Mouse (Mus musculus) hindbrain, embryonic 12.5 days (tissue): ENCODE data around the gene Myo1c. TPM values are rescaled to one million over a fixed set of nuclear protein-coding genes. Genes with fewer than 3 reads are reported as not detected.

Source experiments
- ATAC-seq: fragments of 200-750 bp; cut with Nextera tagmentation; 2 replicates; pipeline ENCODE4 v1.8.0; 2017; ENCODE audit warnings: moderate TSS enrichment; ENCODE audit not compliant: low FRiP score
- H3K27ac ChIP-seq: fragments of 300-500 bp; sonication (generic); 2 replicates; pipeline ENCODE4 v1.5.1; 2016; ENCODE audit warnings: mild to moderate bottlenecking
- H3K27me3 ChIP-seq: fragments of 300-500 bp; sonication (generic); 2 replicates; pipeline ENCODE4 v1.6.1; 2016; ENCODE audit warnings: mild to moderate bottlenecking
- H3K36me3 ChIP-seq: fragments of 300-500 bp; sonication (generic); 2 replicates; pipeline ENCODE4 v1.6.1; 2016; ENCODE audit warnings: mild to moderate bottlenecking
- H3K4me1 ChIP-seq: fragments of 300-500 bp; sonication (generic); 2 replicates; pipeline ENCODE4 v1.6.1; 2016
- H3K4me2 ChIP-seq: fragments of 300-500 bp; sonication (generic); replicated peaks from 2 replicates; pipeline ENCODE4 v1.6.1; 2016; ENCODE audit warnings: mild to moderate bottlenecking
- H3K4me3 ChIP-seq: fragments of 300-500 bp; sonication (generic); 2 replicates; pipeline ENCODE4 v1.5.1; 2016; ENCODE audit warnings: mild to moderate bottlenecking
- H3K9ac ChIP-seq: fragments of 300-500 bp; sonication (generic); 2 replicates; pipeline ENCODE4 v1.6.1; 2016; ENCODE audit warnings: mild to moderate bottlenecking, moderate library complexity
- H3K9me3 ChIP-seq: fragments of 300-500 bp; sonication (generic); replicated peaks from 2 replicates; pipeline ENCODE4 v1.6.1; 2016; ENCODE audit warnings: mild to moderate bottlenecking
- WGBS: fragments of 180-500 bp; shearing (Covaris S2); methylation state at CpG from one replicate; pipeline ENCODE4 v1.1.7; 2016; 5-methylcytosine and 5-hydroxymethylcytosine counted together
- polyA plus RNA-seq: library from polyadenylated mRNA; unstranded; fragments of >200 nt; fragmentation: Nextera tagmentation; extraction: Ambion mirVana; gene quantifications from 2 replicates; pipeline ENCODE4 v1.2.1, GENCODE M21; 2016

Myo1c gene
- polyA plus RNA-seq, 1 experiment from 2014 or later, result 18.7 TPM

- Histone ChIP-seq H3K4me3 (no peak overlapping the region), H3K27me3 (no peaks in the 10 kb centered on the region), H3K4me1 (no peaks in the 10 kb centered on the region), H3K4me2 (no peak overlapping the region), H3K36me3 (peaks cover 68% of the 10 kb centered on the region), H3K9ac (no peak overlapping the region), H3K27ac (no peak overlapping the region), H3K9me3 (no peaks in the 10 kb centered on the region)
- no peak for ATAC-seq
- WGBS, result 96% methylated on average over 2 of the region's 2 CpGs
Observed at GRCm38 (mm10) chr11:75703748-75704147, 53.4 kb downstream of the Myo1c start.

DNA sequence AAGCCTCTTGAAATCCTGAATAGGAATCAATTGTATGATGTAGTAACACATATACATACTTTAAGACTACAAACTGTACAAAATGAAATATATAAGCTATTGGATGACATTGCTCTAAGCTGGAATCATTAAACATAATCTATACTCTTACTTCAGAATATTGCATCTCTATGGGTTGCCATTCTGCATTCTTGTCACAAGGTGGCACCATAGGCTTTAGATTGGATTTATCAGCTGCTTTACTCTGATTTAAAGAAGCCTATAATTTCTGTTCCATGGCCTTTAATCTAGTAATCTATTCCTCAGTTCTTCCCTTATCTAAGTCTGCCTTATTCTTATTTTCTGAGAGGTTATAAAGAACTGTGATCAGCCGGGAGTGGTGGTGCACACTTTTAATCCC is 63.6 kb downstream of the Myo1c start:
- no peak overlapping the region for H3K4me3 ChIP-seq
- H3K27ac ChIP-seq, result no peak overlapping the region
- 87% methylated on average over 1 of the region's 1 CpGs for WGBS
- no peak overlapping the region for H3K9ac ChIP-seq
- H3K4me1 ChIP-seq, result peaks cover 2% of the 10 kb centered on the region; the same call in 1 of the 2 replicates
- no peaks in the 10 kb centered on the region for H3K9me3 ChIP-seq
- H3K27me3 ChIP-seq, result no peaks in the 10 kb centered on the region
- H3K4me2 ChIP-seq, result no peak overlapping the region
- no peak for ATAC-seq
- no peaks in the 10 kb centered on the region for H3K36me3 ChIP-seq

- 0 out of 2 replicates have a peak overlapping the region, but pooled peaks have one; percentile 21 for H3K4me2 ChIP-seq
- H3K4me1 ChIP-seq, result peaks cover 2% of the 10 kb centered on the region; the same call in 1 of the 2 replicates
- no peak overlapping the region for H3K4me3 ChIP-seq
- no peaks in the 10 kb centered on the region for H3K9me3 ChIP-seq
- H3K27ac ChIP-seq, result no peak overlapping the region
- ATAC-seq, result no peak
- no peak overlapping the region for H3K9ac ChIP-seq
- 18% methylated on average over 12 of the region's 12 CpGs for WGBS
- H3K36me3 ChIP-seq, result no peaks in the 10 kb centered on the region
- no peaks in the 10 kb centered on the region for H3K27me3 ChIP-seq
Observed at GRCm38 (mm10) chr11:75715556-75715955, 65.3 kb downstream of the Myo1c start.

GRCm38 (mm10) chr11:75716661-75717325 is 66.5 kb downstream of the Myo1c start:
- H3K9me3 ChIP-seq, result 0 out of 2 replicates have a peak, but pooled peaks cover 6% of the 10 kb centered on the region
- WGBS, result 90% methylated on average over 8 of the region's 8 CpGs
- peaks cover 2% of the 10 kb centered on the region; the same call in 1 of the 2 replicates for H3K4me1 ChIP-seq
- H3K4me2 ChIP-seq, result no peak overlapping the region
- no peaks in the 10 kb centered on the region for H3K27me3 ChIP-seq
- no peak overlapping the region for H3K27ac ChIP-seq
- H3K9ac ChIP-seq, result no peak overlapping the region
- no peaks in the 10 kb centered on the region for H3K36me3 ChIP-seq
- no peak overlapping the region for H3K4me3 ChIP-seq
- no peak for ATAC-seq

DNA sequence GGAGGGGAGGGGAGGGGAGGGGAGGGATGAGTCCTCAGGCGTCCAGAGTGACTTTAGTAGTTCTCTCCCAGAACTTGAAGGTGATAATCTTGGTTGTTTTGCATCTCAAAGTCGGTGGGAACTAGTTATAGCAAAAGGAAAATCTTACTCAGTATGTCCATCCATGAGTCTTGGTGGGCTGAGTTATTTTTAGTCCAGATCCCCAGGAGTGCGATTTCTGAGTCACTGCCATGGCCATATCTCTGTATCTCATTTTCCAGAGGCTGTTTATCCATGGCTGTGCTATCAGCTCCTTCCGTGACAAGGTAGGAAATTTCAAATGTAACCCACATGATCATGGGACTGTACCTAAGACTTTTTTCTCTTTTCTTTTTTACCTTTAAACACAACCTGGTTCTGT is 72.0 kb downstream of the Myo1c start:
- Histone ChIP-seq H3K9me3 (0 out of 2 replicates have a peak, but pooled peaks cover 6% of the 10 kb centered on the region), H3K4me1 (no peaks in the 10 kb centered on the region), H3K4me3 (no peak overlapping the region), H3K9ac (no peak overlapping the region), H3K36me3 (no peaks in the 10 kb centered on the region), H3K4me2 (no peak overlapping the region), H3K27me3 (no peaks in the 10 kb centered on the region), H3K27ac (no peak overlapping the region)
- 57% methylated on average over 4 of the region's 4 CpGs for WGBS
- ATAC-seq, result no peak

Other genes starting within 250 kb of the Myo1c start
- gene Serpinf1, start 227.8 kb upstream of the Myo1c start, polyA plus RNA-seq, result 111 and 121 TPM in 2 replicates
- not detected in 2 replicates for gene Serpinf2, start 210.9 kb upstream of the Myo1c start, polyA plus RNA-seq
- gene Wdr81, start 195.8 kb upstream of the Myo1c start, polyA plus RNA-seq, result 9.3 and 9.6 TPM in 2 replicates
- 11.6 and 13.0 TPM in 2 replicates for gene Tlcd2, start 188.8 kb upstream of the Myo1c start, polyA plus RNA-seq
- gene Prpf8, start 163.7 kb upstream of the Myo1c start, polyA plus RNA-seq, result 68.9 and 74.2 TPM in 2 replicates
- gene Rilp, start 140.4 kb upstream of the Myo1c start, polyA plus RNA-seq, result 0.68 and 0.75 TPM in 2 replicates
- gene Scarf1, start 137.0 kb upstream of the Myo1c start, polyA plus RNA-seq, result 5.7 and 5.8 TPM in 2 replicates
- 15.9 and 16.5 TPM in 2 replicates for gene Slc43a2, start 118.8 kb upstream of the Myo1c start, polyA plus RNA-seq
- 116 and 125 TPM in 2 replicates for gene Pitpna, start 62.4 kb upstream of the Myo1c start, polyA plus RNA-seq
- gene Inpp5k, start 19.5 kb upstream of the Myo1c start, polyA plus RNA-seq, result 28.7 and 30.3 TPM in 2 replicates
- gene Crk, start 28.8 kb downstream of the Myo1c start, polyA plus RNA-seq, result 136 and 138 TPM in 2 replicates
- gene Ywhae, start 82.4 kb downstream of the Myo1c start, polyA plus RNA-seq, result 1,318 and 1,416 TPM in 2 replicates
- gene Doc2b, start 145.5 kb downstream of the Myo1c start, polyA plus RNA-seq, result 0.61 and 0.62 TPM in 2 replicates